Mouse (Mus musculus): Measurements from ENCODE around the gene Stradb. TPM values are rescaled to one million over a fixed set of nuclear protein-coding genes. Genes with fewer than 3 reads are reported as not detected.

Gene Stradb
- polyA plus RNA-seq, 3 experiments from 2014 or later, result 9.3 to 12.4 (median 12.2) TPM

- no peak for ATAC-seq
These were observed 12.0 kb upstream of the Stradb start for GRCm38 (mm10) chr1:58961152-58961893.

GRCm38 (mm10) chr1:58962418-58962817 lies 10.9 kb upstream of the Stradb start:
- ATAC-seq, result no peak

- no peak for ATAC-seq
These were observed 10.5 kb upstream of the Stradb start for GRCm38 (mm10) chr1:58962865-58963264.

GRCm38 (mm10) chr1:58967534-58967933 lies 5.8 kb upstream of the Stradb start:
- ATAC-seq, result no peak

GRCm38 (mm10) chr1:58970054-58970453 lies 3.3 kb upstream of the Stradb start:
- no peak for ATAC-seq

- no peak for ATAC-seq
These were observed 2.2 kb upstream of the Stradb start for GRCm38 (mm10) chr1:58971097-58971496.

- ATAC-seq, result no peak
These were observed 414 bp upstream of the Stradb start for GRCm38 (mm10) chr1:58972851-58973365.

- no peak for ATAC-seq
These were observed 9.0 kb downstream of the Stradb start for GRCm38 (mm10) chr1:58982276-58982675.

GRCm38 (mm10) chr1:58984586-58984985 lies 11.3 kb downstream of the Stradb start:
- ATAC-seq, result no peak

GRCm38 (mm10) chr1:58993144-58993543 lies 19.8 kb downstream of the Stradb start:
- no peak for ATAC-seq

- no peak for ATAC-seq
These were observed 20.4 kb downstream of the Stradb start for GRCm38 (mm10) chr1:58993723-58994122.

- no peak for ATAC-seq
These were observed 22.0 kb downstream of the Stradb start for GRCm38 (mm10) chr1:58995313-58995712.

GRCm38 (mm10) chr1:59009250-59009649 lies 35.9 kb downstream of the Stradb start:
- ATAC-seq, result no peak

- no peak for ATAC-seq
These were observed 48.2 kb downstream of the Stradb start for GRCm38 (mm10) chr1:59021556-59021955.

- ATAC-seq, result no peak
These were observed 64.4 kb downstream of the Stradb start for GRCm38 (mm10) chr1:59037723-59038122.

Other genes starting within 250 kb of the Stradb start
- gene Casp8, start 178.1 kb upstream of the Stradb start, polyA plus RNA-seq (2017; shearing (Covaris generic)), result 100 to 1,000 TPM; 161 to 182 (median 167) TPM
- gene Trak2, start 92 bp upstream of the Stradb start, polyA plus RNA-seq (2017; shearing (Covaris generic)), result 10 to 100 TPM; 18.2 to 19.0 (median 18.6) TPM
- gene C2cd6, start 121.4 kb downstream of the Stradb start, polyA plus RNA-seq (2017; shearing (Covaris generic)), result not detected
- 10 to 100 TPM; 14.9 to 22.9 (median 15.5) TPM for gene Tmem237, start 146.9 kb downstream of the Stradb start, polyA plus RNA-seq (2017; shearing (Covaris generic))
- under 1 TPM; 0.20 to 0.44 (median 0.35) TPM for gene Mpp4, start 189.9 kb downstream of the Stradb start, polyA plus RNA-seq (2017; shearing (Covaris generic))

Data from inflammation-experienced regulatory T-cells, adult 6 months (primary cell).